Mouse (Mus musculus): ENCODE measurements around the gene Fkbp10.

- peak; percentile 59 for TF ChIP-seq CTCF (IDR thresholded peaks at IDR 0.05; ENCODE audit: extremely low read depth, insufficient read length, insufficient replicate concordance, low read depth, low read length)
- TF ChIP-seq POLR2A (IDR thresholded peaks at IDR 0.05; ENCODE audit: low read depth, low read length), result no peak
Measured at GRCm38 (mm10) chr11:100414021-100414913, 1.2 kb upstream of the Fkbp10 start, which contains the start of gene P3h4.
